In genomic region chr17:47501531-47501930, GRCm38 (mm10) we compare ENCODE assay signal across 8 mouse cellular contexts. TPM values are rescaled to one million over a fixed set of nuclear protein-coding genes. Genes with fewer than 3 reads are reported as not detected.
DNase-seq lines count a peak whose midpoint lies in the region; ATAC-seq and TF ChIP-seq lines count a peak whose summit lies in the region.

No protein-coding gene starts in this region.

- no peak overlapping the region for H3K27ac ChIP-seq in heart, embryonic 11.5 days (ENCODE audit: low read depth, low read length)
- peak overlapping the region; percentile 96; the same call in 1 of the 2 replicates for H3K27ac ChIP-seq in forebrain, embryonic 10.5 days
- peak overlapping the region; percentile 86 for H3K27ac ChIP-seq in liver, embryonic 13.5 days

- ATAC-seq in heart, embryonic 11.5 days (replicated peaks; ENCODE audit: insufficient number of reproducible peaks, low FRiP score, low TSS enrichment), result no peak
- peak; percentile 8 for ATAC-seq in liver, embryonic 13.5 days (ENCODE audit: low read depth)

- peaks cover 10% of the 10 kb centered on the region for H3K79me3 ChIP-seq in C2C12 (ENCODE audit: low read depth)

- no peak for TF ChIP-seq CTCF in C2C12 (IDR thresholded peaks at IDR 0.05; ENCODE audit: control insufficient read depth, insufficient read depth, insufficient read length)

- no peaks in the 10 kb centered on the region for H3K9me3 ChIP-seq in heart, embryonic 11.5 days (replicated peaks; ENCODE audit: control insufficient read depth, low read length)
- H3K9me3 ChIP-seq in forebrain, embryonic 10.5 days, result no peaks in the 10 kb centered on the region
- H3K9me3 ChIP-seq in liver, embryonic 13.5 days (replicated peaks), result no peaks in the 10 kb centered on the region

- peak overlapping the region; percentile 90 for H3K4me2 ChIP-seq in heart, embryonic 11.5 days
- peak overlapping the region; percentile 82 for H3K4me2 ChIP-seq in liver, embryonic 13.5 days

- DNase-seq in heart, adult 11 months, result no peak
- no peak for DNase-seq in forebrain, embryonic 10.5 days (ENCODE audit: extremely low spot score, low spot score)
- DNase-seq in liver, embryonic 13.5 days, result no peak
- DNase-seq in adipocyte (ENCODE audit: low spot score), result no peak
- DNase-seq in c-Kit-positive CD71-positive TER-119-positive erythroid progenitor cells, embryonic 14.5 days (ENCODE audit: low spot score), result no peak
- DNase-seq in cerebellum, adult 11-12 months, result no peak

- peaks cover 18% of the 10 kb centered on the region for H3K4me1 ChIP-seq in heart, embryonic 11.5 days (ENCODE audit: control insufficient read depth, insufficient read depth, low read length)
- H3K4me1 ChIP-seq in forebrain, embryonic 10.5 days, result peaks cover 37% of the 10 kb centered on the region
- peaks cover 49% of the 10 kb centered on the region for H3K4me1 ChIP-seq in liver, embryonic 13.5 days (replicated peaks)

- H3ac ChIP-seq in C2C12 (ENCODE audit: control insufficient read depth, insufficient read length, low read depth), result peak overlapping the region; percentile 58

- WGBS in heart, embryonic 11.5 days (ENCODE audit: insufficient replicate concordance), result 6% methylated on average over 11 of the region's 11 CpGs
- 7% methylated on average over 11 of the region's 11 CpGs for WGBS in forebrain, embryonic 10.5 days
- 4% methylated on average over 11 of the region's 11 CpGs for WGBS in liver, embryonic 13.5 days (ENCODE audit: insufficient replicate concordance)

- peaks cover 13% of the 10 kb centered on the region for H3K36me3 ChIP-seq in heart, embryonic 11.5 days (ENCODE audit: control insufficient read depth, insufficient read depth, low read length)
- peaks cover 24% of the 10 kb centered on the region for H3K36me3 ChIP-seq in C2C12 (ENCODE audit: control insufficient read depth, insufficient read depth)
- H3K36me3 ChIP-seq in forebrain, embryonic 10.5 days (replicated peaks), result peaks cover 37% of the 10 kb centered on the region
- peaks cover 42% of the 10 kb centered on the region for H3K36me3 ChIP-seq in liver, embryonic 13.5 days

- no peaks in the 10 kb centered on the region for H3K27me3 ChIP-seq in heart, embryonic 11.5 days (ENCODE audit: control insufficient read depth, insufficient read depth, low read length)
- no peaks in the 10 kb centered on the region for H3K27me3 ChIP-seq in C2C12 (ENCODE audit: control insufficient read depth, insufficient read depth, insufficient read length)
- H3K27me3 ChIP-seq in forebrain, embryonic 10.5 days (ENCODE audit: poor library complexity, severe bottlenecking), result peaks cover 5% of the 10 kb centered on the region; the same call in 1 of the 2 replicates
- H3K27me3 ChIP-seq in liver, embryonic 13.5 days, result no peaks in the 10 kb centered on the region

- peaks cover 17% of the 10 kb centered on the region for H3K79me2 ChIP-seq in C2C12 (ENCODE audit: control insufficient read depth, insufficient read depth)

- H3K9ac ChIP-seq in heart, embryonic 11.5 days (ENCODE audit: low read depth, low read length), result peak overlapping the region; percentile 92
- peak overlapping the region; percentile 81 for H3K9ac ChIP-seq in liver, embryonic 13.5 days

- H3K4me3 ChIP-seq in heart, embryonic 11.5 days (ENCODE audit: low read depth, low read length), result peak overlapping the region; percentile 78
- H3K4me3 ChIP-seq in C2C12 (ENCODE audit: insufficient read depth, poor library complexity, severe bottlenecking), result peak overlapping the region; percentile 56
- peak overlapping the region; percentile 79 for H3K4me3 ChIP-seq in forebrain, embryonic 10.5 days
- H3K4me3 ChIP-seq in liver, embryonic 13.5 days (replicated peaks), result peak overlapping the region; percentile 75

TF ChIP-seq in C2C12, 6 proteins besides CTCF, POLR2A, EP300 and RAD21:
- TF ChIP-seq USF1 (IDR thresholded peaks at IDR 0.05; ENCODE audit: low read depth), result no peak
- TF ChIP-seq MAX (IDR thresholded peaks at IDR 0.05), result no peak
- no peak for TF ChIP-seq FOSL1 (IDR thresholded peaks at IDR 0.05; ENCODE audit: insufficient read depth, low read length, poor library complexity, severe bottlenecking)
- TF ChIP-seq MYOG (IDR thresholded peaks at IDR 0.05; ENCODE audit: control insufficient read depth, extremely low read depth, insufficient read length), result no peak
- no peak for TF ChIP-seq CEBPB (IDR thresholded peaks at IDR 0.05; ENCODE audit: low read depth)
- no peak for TF ChIP-seq MYOD1 (IDR thresholded peaks at IDR 0.05; ENCODE audit: control insufficient read depth, insufficient read length, low read depth)

RNA-seq across cellular contexts. Expression of gene Taf8, which starts 0.6 kb away (rescaled TPM):
- polyA plus RNA-seq in heart, embryonic 11.5 days (2014; fragmentation: Nextera tagmentation; extraction: Ambion mirVana), result 15.9 and 18.3 TPM in 2 replicates
- polyA plus RNA-seq in C2C12 (2012; fragmentation: generic; extraction: Trizol), result 12.2 TPM
- 32.5 and 33.3 TPM in 2 replicates for polyA plus RNA-seq in forebrain, embryonic 10.5 days (2016; fragmentation: Nextera tagmentation; extraction: Ambion mirVana)
- 14.4 and 14.5 TPM in 2 replicates for polyA plus RNA-seq in liver, embryonic 13.5 days (2015; fragmentation: Nextera tagmentation; extraction: Ambion mirVana)

RNA-seq across cellular contexts. Expression of gene Ccnd3, which starts 3.3 kb away (rescaled TPM):
- 559 and 565 TPM in 2 replicates for polyA plus RNA-seq in heart, embryonic 11.5 days (2014; fragmentation: Nextera tagmentation; extraction: Ambion mirVana)
- 217 TPM for polyA plus RNA-seq in C2C12 (2012; fragmentation: generic; extraction: Trizol)
- polyA plus RNA-seq in forebrain, embryonic 10.5 days (2016; fragmentation: Nextera tagmentation; extraction: Ambion mirVana), result 296 and 313 TPM in 2 replicates
- 387 and 400 TPM in 2 replicates for polyA plus RNA-seq in liver, embryonic 13.5 days (2015; fragmentation: Nextera tagmentation; extraction: Ambion mirVana)
